Mouse (Mus musculus): ENCODE measurements around the gene Set.

DNA sequence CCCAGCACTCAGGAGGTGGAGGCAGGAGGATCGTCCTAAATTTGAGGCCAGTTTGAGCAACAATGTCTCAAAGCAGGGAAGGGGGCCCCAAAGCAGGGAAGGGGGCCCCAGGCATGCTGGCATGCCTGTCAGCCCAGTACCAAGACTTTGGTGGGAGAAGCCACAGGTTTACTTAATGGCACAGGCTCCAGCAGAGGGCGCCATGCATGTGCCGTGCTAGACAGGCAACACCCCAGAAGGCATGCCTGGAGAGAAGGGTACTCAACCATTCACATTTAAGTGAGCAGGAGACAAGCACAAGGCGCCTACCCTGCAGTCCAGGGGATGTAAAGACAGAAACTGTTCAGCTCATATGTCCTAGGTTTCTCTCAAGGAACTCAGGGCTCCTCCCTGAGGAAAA lies 14.7 kb upstream of the Set start:
- no peak for TF ChIP-seq EP300 (IDR thresholded peaks at IDR 0.05; ENCODE audit: low read length)
- TF ChIP-seq CHD2 (IDR thresholded peaks at IDR 0.05; ENCODE audit: low read length): no peak
- TF ChIP-seq CTCF (conservative IDR thresholded peaks at IDR 0.05 in 1 of 2, IDR thresholded peaks at IDR 0.05 in 1 of 2; ENCODE audit: low read depth in 2 of 2, low read length in 2 of 2): peak; percentile 58 to 88
- TF ChIP-seq CHD1 (IDR thresholded peaks at IDR 0.05; ENCODE audit: low read depth, low read length): no peak
- no peak for TF ChIP-seq ZNF384 (IDR thresholded peaks at IDR 0.05; ENCODE audit: low read depth, low read length)
- TF ChIP-seq NRF1 (IDR thresholded peaks at IDR 0.05; ENCODE audit: low read depth, low read length): no peak
- TF ChIP-seq ZC3H11A (IDR thresholded peaks at IDR 0.05; ENCODE audit: low read depth, low read length): no peak
- no peak for TF ChIP-seq TCF12 (IDR thresholded peaks at IDR 0.05; ENCODE audit: low read depth, low read length)
- no peak for TF ChIP-seq POLR2A (IDR thresholded peaks at IDR 0.05; ENCODE audit: low read depth, low read length)
- TF ChIP-seq HCFC1 (IDR thresholded peaks at IDR 0.05; ENCODE audit: low read depth, low read length): no peak
- no peak for TF ChIP-seq RCOR1 (conservative IDR thresholded peaks at IDR 0.05; ENCODE audit: low read depth, low read length)

Data from CH12.LX (cell line).